Mouse (Mus musculus) gastrocnemius, adult 18-20 months (tissue): ENCODE measurements around the gene Slc37a1. TPM values are rescaled to one million over a fixed set of nuclear protein-coding genes. Genes with fewer than 3 reads are reported as not detected.
A peak's percentile ranks its signal among the peaks of the same experiment; 100 is the strongest.
"Not testable (repeated sequence)": the region's sequence is repeated elsewhere in the genome, so short reads cannot be mapped to it uniquely, and the experiment has no call there.

Experiments used
- DNase-seq: peaks from one replicate; pipeline ENCODE4 v3.0.0; 2021; ENCODE audit warnings: low spot score
- total RNA-seq, 2 experiments: library from RNA; stranded (reverse); gene quantifications; 2 replicates each; pipeline ENCODE4 v1.2.3; 2021

Slc37a1 gene
- total RNA-seq, 2 experiments from 2014 or later, result 3.7 to 5.9 TPM

- no peak for DNase-seq
Measured at GRCm38 (mm10) chr17:31268016-31268415, 18.6 kb upstream of the Slc37a1 start.

- no peak for DNase-seq
Measured at GRCm38 (mm10) chr17:31269761-31270160, 16.8 kb upstream of the Slc37a1 start.

GRCm38 (mm10) chr17:31270246-31270645 is 16.3 kb upstream of the Slc37a1 start:
- no peak for DNase-seq

- DNase-seq, result not testable (repeated sequence)
Measured at GRCm38 (mm10) chr17:31270736-31271135, 15.9 kb upstream of the Slc37a1 start.

- DNase-seq, result no peak
Measured at GRCm38 (mm10) chr17:31271136-31271851, 15.3 kb upstream of the Slc37a1 start.

GRCm38 (mm10) chr17:31272416-31273165 is 14.0 kb upstream of the Slc37a1 start:
- DNase-seq, result no peak

GRCm38 (mm10) chr17:31273631-31274030 is 13.0 kb upstream of the Slc37a1 start:
- no peak for DNase-seq

- no peak for DNase-seq
Measured at GRCm38 (mm10) chr17:31275181-31275580, 11.4 kb upstream of the Slc37a1 start.

GRCm38 (mm10) chr17:31276207-31276921 is 10.2 kb upstream of the Slc37a1 start:
- no peak for DNase-seq

- peak; percentile 99 for DNase-seq
Measured at GRCm38 (mm10) chr17:31276922-31277918, 9.4 kb upstream of the Slc37a1 start, which contains the start of gene Rsph1. Gene Rsph1 (minus strand): TSS chr17:31277383.

- DNase-seq, result no peak
Measured at GRCm38 (mm10) chr17:31277931-31278330, 8.7 kb upstream of the Slc37a1 start.

GRCm38 (mm10) chr17:31279541-31279940 is 7.1 kb upstream of the Slc37a1 start:
- DNase-seq, result no peak

- DNase-seq, result no peak
Measured at GRCm38 (mm10) chr17:31280269-31280668, 6.3 kb upstream of the Slc37a1 start.

GRCm38 (mm10) chr17:31281830-31282686 is 4.5 kb upstream of the Slc37a1 start:
- no peak for DNase-seq

GRCm38 (mm10) chr17:31282687-31283053 is 3.9 kb upstream of the Slc37a1 start:
- no peak for DNase-seq

- DNase-seq, result no peak
Measured at GRCm38 (mm10) chr17:31285867-31286266, 725 bp upstream of the Slc37a1 start.

- DNase-seq, result no peak
Measured at GRCm38 (mm10) chr17:31287216-31287615, 624 bp downstream of the Slc37a1 start.

- DNase-seq, result no peak
Measured at GRCm38 (mm10) chr17:31288999-31289726, 2.6 kb downstream of the Slc37a1 start.

GRCm38 (mm10) chr17:31290311-31290710 is 3.7 kb downstream of the Slc37a1 start:
- no peak for DNase-seq
